Mouse (Mus musculus) kidney, adult 2 months (tissue): ENCODE results near the gene Emc8. TPM values are rescaled to one million over a fixed set of nuclear protein-coding genes. Genes with fewer than 3 reads are reported as not detected.
A peak's percentile ranks its signal among the peaks of the same experiment; 100 is the strongest.

Source experiments
- DNase-seq: peaks from one replicate; pipeline ENCODE4 v3.0.0; 2021
- H3K27ac ChIP-seq: fragments of 200-500 bp; 2 replicates; pipeline ENCODE4 v1.5.1; 2012; ENCODE audit warnings: low read depth, low read length, control low read depth, inconsistent platforms; ENCODE audit not compliant: insufficient read depth
- H3K27me3 ChIP-seq: fragments of 200-500 bp; replicated peaks from 2 replicates; pipeline ENCODE4 v1.6.1; 2012; ENCODE audit warnings: mild to moderate bottlenecking, moderate library complexity, low read length, inconsistent platforms; ENCODE audit not compliant: control insufficient read depth, insufficient read depth
- H3K36me3 ChIP-seq: fragments of 200-500 bp; 2 replicates; pipeline ENCODE4 v1.6.1; 2012; ENCODE audit warnings: mild to moderate bottlenecking, moderate library complexity, low read length, inconsistent platforms; ENCODE audit not compliant: control insufficient read depth, insufficient read depth
- H3K4me1 ChIP-seq: fragments of 200-500 bp; 2 replicates; pipeline ENCODE4 v1.6.1; 2011; ENCODE audit warnings: low read length; ENCODE audit not compliant: control insufficient read depth, insufficient read depth
- H3K4me3 ChIP-seq: fragments of 200-500 bp; 2 replicates; pipeline ENCODE4 v1.5.1; 2011; ENCODE audit warnings: mild to moderate bottlenecking, low read depth, low read length, control low read depth; ENCODE audit not compliant: insufficient read depth
- CTCF ChIP-seq: fragments of 200-500 bp; conservative IDR thresholded peaks from 2 replicates; pipeline ENCODE4 v1.5.1; 2011; ENCODE audit warnings: low read depth, mild to moderate bottlenecking, control low read depth, low read length, moderate library complexity, mixed read lengths; ENCODE audit not compliant: insufficient read depth, insufficient read length
- POLR2A ChIP-seq: fragments of 200-500 bp; IDR thresholded peaks from one replicate; pipeline ENCODE4 v1.6.1; 2011; ENCODE audit warnings: low read depth, low read length, control low read depth
- WGBS: fragments of 180-500 bp; shearing (Covaris S2); methylation state at CpG from one replicate; pipeline ENCODE4 v1.1.7; 2018; 5-methylcytosine and 5-hydroxymethylcytosine counted together
- polyA plus RNA-seq: library from polyadenylated mRNA; depleted of rRNA; stranded (reverse); fragments of >200 nt; gene quantifications from 2 replicates; pipeline ENCODE4 v1.2.3, GENCODE M21; 2012

Gene Emc8
- polyA plus RNA-seq, 1 experiment, result 67.0 TPM

DNA sequence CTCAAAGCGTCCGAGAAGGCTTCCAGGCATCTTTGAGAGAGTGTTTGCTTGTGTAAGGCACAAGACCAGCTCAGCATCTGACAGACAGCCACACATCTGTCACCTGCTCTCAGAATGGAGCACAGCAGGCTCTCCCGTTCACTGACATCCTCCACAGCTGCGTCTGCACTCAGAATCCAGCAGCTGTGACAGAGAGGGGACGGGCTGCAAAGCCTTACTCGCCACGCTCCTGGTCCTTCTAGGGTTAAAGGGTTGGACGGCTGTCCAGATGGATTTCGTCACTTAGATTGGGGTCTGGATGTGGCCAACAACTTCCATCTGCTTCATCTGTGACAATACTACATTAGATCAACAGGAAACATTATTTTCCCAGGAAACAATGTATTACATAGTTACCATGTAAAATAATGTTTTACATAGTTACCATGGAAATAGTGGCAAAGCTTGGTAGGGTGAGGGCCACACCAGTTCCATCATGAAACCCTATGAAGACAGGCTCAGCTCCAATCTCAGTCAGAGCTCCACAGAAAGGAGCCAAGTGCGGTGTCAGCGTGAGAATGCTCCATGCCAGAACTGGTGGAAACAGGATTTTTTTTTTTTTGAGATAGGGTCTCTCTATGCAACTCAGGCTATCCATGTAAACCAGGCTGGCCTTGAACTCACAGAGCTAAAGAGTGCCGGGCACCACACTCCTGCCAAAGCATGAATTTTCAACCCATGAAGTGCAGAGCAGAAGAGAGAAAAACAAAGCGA, 28.2 kb upstream of the Emc8 start:
- Histone ChIP-seq H3K27me3 (no peaks in the 10 kb centered on the region), H3K4me3 (no peak overlapping the region), H3K4me1 (peaks cover 5% of the 10 kb centered on the region), H3K27ac (no peak overlapping the region), H3K36me3 (no peaks in the 10 kb centered on the region)
- TF ChIP-seq CTCF (no peak), POLR2A (no peak)
- WGBS, result 45% methylated on average over 13 of the region's 13 CpGs
- no peak for DNase-seq

DNA sequence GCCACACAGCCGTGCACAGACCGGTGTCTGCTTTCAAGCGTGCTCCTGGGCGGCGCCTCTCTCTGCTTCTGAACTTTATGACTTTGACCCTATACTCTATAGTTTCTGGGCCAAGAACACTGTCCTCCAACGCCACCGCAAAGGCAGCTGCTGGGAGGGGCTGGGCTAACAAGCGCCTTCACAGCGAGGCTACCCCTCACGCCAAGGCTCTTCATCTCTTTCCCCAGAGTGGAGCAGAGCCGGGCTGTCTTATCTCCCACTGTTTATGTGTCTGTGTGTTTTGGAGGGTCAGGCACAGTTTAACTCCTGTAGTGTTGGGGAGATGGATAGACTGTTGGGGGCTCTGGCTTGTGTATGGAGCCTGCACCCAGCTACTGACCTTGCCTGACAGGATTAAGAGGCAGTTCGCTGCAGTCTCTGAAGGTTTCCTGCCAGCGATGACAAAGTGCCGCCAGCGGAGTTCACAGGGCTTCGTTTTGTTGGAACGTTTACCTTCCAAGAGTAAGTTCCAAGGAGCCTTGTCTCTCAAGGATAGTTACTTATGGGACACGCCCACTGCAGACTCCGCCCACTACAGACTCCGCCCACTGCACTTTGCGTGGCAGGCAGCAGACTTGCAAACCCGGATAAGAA, 25.6 kb upstream of the Emc8 start:
- H3K4me3 ChIP-seq, result no peak overlapping the region
- peak; percentile 55 for DNase-seq
- 30% methylated on average over 22 of the region's 22 CpGs for WGBS
- no peaks in the 10 kb centered on the region for H3K27me3 ChIP-seq
- no peak overlapping the region for H3K27ac ChIP-seq
- H3K4me1 ChIP-seq, result no peaks in the 10 kb centered on the region
- no peaks in the 10 kb centered on the region for H3K36me3 ChIP-seq
- TF ChIP-seq POLR2A (no peak), CTCF (no peak)

DNA sequence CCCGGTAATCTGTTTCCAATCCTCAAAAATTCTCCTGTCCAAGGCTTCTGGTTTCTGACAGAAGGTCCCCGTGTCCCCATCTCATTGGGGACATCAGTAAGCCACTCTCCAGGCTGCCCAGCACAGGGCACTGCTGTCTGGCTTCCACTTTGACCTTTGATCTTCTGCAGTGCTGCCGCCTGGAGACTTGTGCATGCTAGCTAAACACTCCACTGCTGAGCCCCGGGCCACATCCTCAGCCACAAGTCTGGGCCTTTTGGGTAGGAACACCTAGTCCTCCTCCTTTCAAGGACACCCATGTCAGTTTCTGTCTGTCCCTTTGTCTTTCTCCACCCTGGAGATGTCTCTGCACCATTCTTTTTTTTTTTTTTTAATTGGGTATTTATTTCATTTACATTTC, 24.6 kb upstream of the Emc8 start:
- WGBS, result 62% methylated on average over 4 of the region's 4 CpGs
- no peak overlapping the region for H3K27ac ChIP-seq
- no peak overlapping the region for H3K4me3 ChIP-seq
- no peaks in the 10 kb centered on the region for H3K36me3 ChIP-seq
- DNase-seq, result no peak
- H3K4me1 ChIP-seq, result no peaks in the 10 kb centered on the region
- TF ChIP-seq POLR2A (no peak), CTCF (no peak)
- H3K27me3 ChIP-seq, result no peaks in the 10 kb centered on the region

GRCm38 (mm10) chr8:120688511-120688910, 20.1 kb upstream of the Emc8 start:
- no peak for DNase-seq
- Histone ChIP-seq H3K27me3 (no peaks in the 10 kb centered on the region), H3K4me1 (no peaks in the 10 kb centered on the region), H3K4me3 (no peak overlapping the region), H3K27ac (no peak overlapping the region), H3K36me3 (no peaks in the 10 kb centered on the region)
- TF ChIP-seq CTCF, result no peak
- TF ChIP-seq POLR2A, result no peak
- WGBS, result 94% methylated on average over 7 of the region's 7 CpGs

DNA sequence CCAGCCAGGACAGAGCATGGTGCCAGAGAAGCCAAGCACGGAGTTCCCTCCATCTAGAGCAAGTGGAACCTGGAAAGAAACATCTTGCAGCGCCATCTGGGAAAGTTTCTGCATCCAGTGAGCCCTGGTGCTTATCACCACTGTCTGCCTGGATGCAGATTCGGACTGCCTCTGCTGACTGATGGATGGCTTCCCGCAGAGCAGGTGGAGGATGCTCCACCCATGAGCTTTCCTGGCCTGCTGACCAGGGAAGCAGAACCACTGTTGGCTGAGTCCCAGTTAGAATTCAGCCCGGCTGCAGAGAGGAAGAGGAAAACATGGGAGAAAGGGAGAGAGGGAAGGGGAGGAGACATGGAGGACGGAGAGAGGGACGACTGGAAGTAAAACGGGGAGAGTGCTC, 19.4 kb upstream of the Emc8 start:
- H3K27ac ChIP-seq, result no peak overlapping the region
- H3K4me1 ChIP-seq, result no peaks in the 10 kb centered on the region
- no peaks in the 10 kb centered on the region for H3K27me3 ChIP-seq
- TF ChIP-seq POLR2A (no peak), CTCF (no peak)
- peak; percentile 81 for DNase-seq
- no peaks in the 10 kb centered on the region for H3K36me3 ChIP-seq
- 35% methylated on average over 8 of the region's 8 CpGs for WGBS
- H3K4me3 ChIP-seq, result no peak overlapping the region

GRCm38 (mm10) chr8:120686576-120686975, 18.2 kb upstream of the Emc8 start:
- TF ChIP-seq CTCF (no peak), POLR2A (no peak)
- WGBS, result 85% methylated on average over 5 of the region's 5 CpGs
- Histone ChIP-seq H3K27me3 (no peaks in the 10 kb centered on the region), H3K4me1 (no peaks in the 10 kb centered on the region), H3K27ac (no peak overlapping the region), H3K4me3 (no peak overlapping the region), H3K36me3 (no peaks in the 10 kb centered on the region)
- no peak for DNase-seq

DNA sequence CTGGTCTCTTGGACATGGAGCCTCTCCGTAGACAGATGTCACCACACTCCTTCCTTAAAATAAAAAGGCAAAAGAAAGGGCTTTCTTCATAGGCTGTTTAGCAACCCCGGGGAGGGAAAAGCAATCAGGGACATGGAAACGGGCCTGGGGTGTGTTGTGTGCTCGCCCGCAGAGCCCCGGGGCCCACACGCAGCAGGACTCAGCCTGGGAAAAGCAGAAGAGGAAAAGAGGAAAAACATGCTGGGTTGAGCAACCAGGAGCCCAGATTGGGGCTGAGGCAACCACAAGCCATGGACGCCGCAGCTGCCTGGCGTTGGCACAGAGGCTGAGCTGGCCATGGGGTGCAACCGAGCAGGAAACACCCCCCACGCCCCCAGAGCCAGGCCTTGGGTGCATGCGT, 17.7 kb upstream of the Emc8 start:
- 90% methylated on average over 13 of the region's 13 CpGs for WGBS
- Histone ChIP-seq H3K36me3 (no peaks in the 10 kb centered on the region), H3K4me1 (no peaks in the 10 kb centered on the region), H3K27me3 (no peaks in the 10 kb centered on the region), H3K27ac (no peak overlapping the region), H3K4me3 (no peak overlapping the region)
- DNase-seq, result no peak
- no peak for TF ChIP-seq CTCF
- TF ChIP-seq POLR2A, result no peak
